Mouse (Mus musculus): ENCODE data around the gene Hist1h2ap.
"Not testable (repeated sequence)": the region's sequence is repeated elsewhere in the genome, so short reads cannot be mapped to it uniquely, and the experiment has no call there.

Gene Hist1h2ap

DNA sequence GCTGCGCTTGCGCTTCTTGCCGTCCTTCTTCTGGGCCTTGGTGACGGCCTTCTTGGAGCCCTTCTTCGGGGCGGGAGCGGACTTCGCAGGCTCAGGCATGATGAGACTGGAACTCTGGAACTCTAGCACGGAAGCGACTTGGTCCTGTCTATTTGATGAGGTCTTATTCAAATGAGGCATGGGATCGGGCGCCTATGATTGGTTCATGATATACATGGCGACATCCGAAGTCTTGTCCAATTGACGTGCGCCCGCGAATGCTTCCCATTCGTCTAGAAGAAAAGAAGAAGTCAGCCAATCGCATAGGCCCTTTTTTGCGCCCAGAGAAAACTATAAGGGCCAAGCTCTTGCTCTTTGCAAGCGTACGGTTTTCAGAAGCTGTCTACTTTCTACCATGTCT is 23.2 kb downstream of the Hist1h2ap start, which contains the start of the genes Hist1h2bq and Hist1h2ao:
Gene Hist1h2bq, minus strand, starts transcription at position 125 of the 400 bp plus-strand sequence.
Gene Hist1h2ao, plus strand, starts transcription at position 393 of the 400 bp plus-strand sequence.
- DNase-seq (ENCODE audit: low read depth): not testable (repeated sequence)

DNA sequence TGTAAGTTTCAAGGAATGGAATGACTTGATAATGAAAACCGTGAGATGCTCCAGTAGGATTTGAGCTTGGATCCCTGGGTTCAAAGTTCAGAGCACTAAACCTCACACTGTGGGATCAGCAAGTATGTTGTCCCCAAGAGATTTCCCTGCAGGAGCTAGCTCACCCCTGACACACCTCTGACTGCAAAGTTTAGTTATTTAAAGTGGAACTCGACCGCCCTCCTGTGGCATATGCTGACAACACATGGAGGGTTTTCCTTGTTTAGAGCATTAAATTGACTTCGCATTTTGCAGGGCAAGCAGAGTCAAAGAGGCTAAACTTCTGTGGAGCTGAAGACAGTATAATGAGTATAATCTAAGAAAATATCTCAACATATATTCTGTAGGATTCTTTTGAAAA is 30.2 kb downstream of the Hist1h2ap start:
- DNase-seq (ENCODE audit: low read depth): not testable (repeated sequence)

DNA sequence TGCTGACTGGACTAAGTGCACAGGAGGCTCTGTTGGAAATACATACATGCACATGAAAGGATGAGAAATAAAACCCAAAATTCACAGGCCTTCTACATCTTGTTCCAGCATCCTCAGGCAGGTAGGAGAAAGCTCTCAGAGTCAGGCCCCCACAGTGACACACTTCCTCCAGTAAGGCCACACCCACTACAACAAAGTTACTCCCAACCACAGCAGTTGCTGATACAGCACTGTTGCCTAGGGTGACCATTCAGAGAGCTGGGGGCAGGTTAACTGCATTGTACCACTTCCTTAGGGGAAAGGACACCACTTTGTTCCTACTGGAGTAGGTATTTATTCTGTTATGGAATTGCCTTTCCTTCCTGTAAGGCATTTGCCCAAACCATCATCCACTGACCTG is 36.1 kb downstream of the Hist1h2ap start:
- DNase-seq (ENCODE audit: low read depth): not testable (repeated sequence)

DNA sequence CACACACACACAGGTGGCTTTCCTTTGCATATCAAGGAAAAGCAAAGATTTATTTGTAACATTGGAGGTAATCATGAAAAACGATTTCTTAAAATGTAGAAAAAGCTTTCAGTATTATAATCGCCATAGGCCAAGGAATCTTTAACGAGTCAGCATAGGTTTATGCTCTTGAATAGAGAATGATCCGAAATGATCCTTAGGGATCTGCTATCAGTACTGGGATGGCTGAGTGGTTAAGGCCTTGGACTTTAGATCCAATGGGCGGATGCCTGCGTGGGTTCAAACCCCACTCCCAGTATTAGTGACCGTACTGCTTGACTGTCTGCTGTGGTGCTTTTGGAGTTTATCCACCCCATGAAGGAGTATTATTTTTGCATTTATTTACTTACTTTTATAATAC is 37.7 kb downstream of the Hist1h2ap start:
- DNase-seq (ENCODE audit: low read depth): no peak

DNA sequence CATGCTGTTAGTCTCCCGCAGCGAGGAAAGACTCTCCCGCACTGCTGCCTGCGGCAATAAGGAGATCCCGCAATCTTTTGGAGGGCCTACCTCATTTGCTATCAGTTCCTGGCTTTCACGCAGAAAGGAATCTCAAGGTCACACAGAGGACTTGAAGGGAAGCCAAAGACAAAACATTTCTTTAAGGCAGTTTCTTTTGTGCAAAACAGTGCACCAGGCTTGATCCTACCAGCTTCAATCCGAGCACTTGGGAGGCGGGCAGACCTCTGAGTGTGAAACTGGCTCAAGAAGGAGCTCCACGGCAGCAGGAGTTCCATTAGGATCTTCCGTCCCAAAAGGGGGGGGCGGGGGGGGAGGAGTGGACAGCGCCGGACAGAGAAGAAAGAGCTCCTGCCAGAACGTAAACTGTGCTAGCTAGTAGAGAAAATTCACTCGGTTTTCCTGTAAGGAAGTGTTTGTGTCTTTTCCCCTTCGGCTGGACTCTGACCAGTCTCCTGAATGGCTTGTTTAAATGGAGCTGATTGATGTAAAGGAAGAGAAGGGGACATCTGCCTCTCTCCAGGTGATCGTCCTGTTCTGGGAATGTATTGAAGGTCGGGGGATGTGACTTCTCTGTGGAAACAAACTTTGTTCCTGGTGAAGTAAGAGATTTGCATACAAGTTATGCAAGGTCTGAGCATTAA is 42.6 kb downstream of the Hist1h2ap start:
- peak; percentile 65 for DNase-seq (ENCODE audit: low read depth)

DNA sequence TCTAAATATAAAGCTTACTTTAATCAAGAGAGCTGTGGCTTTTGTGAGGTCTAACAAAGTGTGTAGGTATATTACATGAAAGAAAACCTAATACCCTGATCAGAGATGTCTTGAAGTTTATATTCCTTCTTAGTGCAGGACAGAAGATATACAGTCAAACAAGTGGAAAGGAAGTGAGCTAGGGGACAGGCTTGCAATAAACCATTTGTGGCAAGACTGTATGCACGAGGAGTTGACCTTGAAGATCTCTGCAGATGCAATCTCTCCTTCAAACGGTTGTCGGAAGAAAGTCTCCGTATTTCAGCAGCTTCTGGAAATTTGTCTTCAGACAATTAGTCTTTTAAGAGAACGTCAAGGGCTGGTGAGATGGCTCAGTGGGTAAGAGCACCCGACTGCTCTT is 43.4 kb downstream of the Hist1h2ap start:
- peak; percentile 87 for DNase-seq (ENCODE audit: low read depth)

DNA sequence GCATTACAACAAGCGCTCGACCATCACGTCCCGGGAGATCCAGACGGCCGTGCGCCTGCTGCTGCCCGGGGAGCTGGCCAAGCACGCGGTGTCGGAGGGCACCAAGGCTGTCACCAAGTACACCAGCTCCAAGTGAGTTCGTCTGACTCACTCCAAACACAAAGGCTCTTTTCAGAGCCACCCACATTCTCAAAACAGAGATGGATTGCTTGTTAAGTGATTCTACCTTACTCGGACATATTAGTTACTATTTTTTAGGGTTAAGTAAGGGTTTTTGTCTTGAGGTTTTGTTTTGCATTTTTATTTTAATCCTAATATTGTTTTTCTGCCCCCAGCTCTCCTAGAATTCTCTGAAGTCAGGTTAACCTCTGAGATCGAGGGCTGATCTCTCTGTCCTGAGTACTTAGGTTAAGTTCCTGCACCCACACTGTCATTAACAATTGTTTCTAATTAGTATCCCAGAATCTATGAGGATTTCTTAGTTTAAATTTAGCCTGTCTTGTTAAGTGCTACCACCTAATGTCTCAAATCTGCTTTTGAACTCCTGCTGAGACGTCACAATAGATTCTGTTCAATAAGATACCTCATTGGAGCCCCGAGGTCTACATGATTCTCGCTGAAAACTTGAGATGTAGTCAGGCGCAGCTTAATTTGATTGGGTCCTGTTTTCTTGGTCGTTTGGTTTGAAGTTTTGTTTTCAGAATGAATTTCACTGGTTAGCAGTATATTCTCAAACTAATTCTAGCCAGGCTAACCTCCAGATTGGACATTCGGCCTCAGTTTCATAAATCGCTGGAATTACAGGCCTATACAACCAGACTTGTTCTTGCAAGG is 45.3 kb downstream of the Hist1h2ap start:
- DNase-seq (ENCODE audit: low read depth): peak; percentile 84

DNA sequence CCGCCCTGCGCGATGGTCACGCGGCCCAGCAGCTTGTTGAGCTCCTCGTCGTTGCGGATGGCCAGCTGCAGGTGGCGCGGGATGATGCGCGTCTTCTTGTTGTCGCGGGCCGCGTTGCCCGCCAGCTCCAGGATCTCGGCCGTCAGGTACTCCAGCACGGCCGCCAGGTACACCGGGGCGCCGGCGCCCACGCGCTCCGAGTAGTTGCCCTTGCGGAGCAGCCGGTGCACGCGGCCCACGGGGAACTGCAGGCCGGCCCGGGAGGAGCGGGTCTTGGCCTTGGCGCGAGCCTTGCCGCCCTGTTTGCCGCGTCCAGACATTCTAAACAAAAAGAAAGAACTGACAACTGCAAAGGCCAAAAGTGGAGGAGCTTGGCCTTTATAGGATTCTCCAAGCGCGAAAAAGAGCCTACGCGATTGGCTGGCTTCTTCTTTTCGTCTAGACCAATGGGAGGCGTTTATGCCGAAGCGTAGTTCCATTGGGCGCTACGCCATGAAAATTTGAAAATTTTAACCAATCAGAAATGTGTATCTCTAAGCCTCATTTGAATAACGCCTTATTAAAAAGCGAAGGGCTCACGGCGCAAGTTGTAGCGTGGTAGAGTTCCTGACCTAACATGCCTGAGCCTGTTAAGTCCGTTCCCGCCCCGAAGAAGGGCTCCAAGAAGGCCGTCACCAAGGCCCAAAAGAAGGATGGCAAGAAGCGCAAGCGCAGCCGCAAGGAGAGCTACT is 46.2 kb downstream of the Hist1h2ap start, which contains the start of the genes Hist1h2an and Hist1h2bp:
Gene Hist1h2an, minus strand, starts transcription at position 320 of the 731 bp plus-strand sequence.
Gene Hist1h2bp, plus strand, starts transcription at position 563 of the 731 bp plus-strand sequence.
- DNase-seq (ENCODE audit: low read depth): peak; percentile 99

DNA sequence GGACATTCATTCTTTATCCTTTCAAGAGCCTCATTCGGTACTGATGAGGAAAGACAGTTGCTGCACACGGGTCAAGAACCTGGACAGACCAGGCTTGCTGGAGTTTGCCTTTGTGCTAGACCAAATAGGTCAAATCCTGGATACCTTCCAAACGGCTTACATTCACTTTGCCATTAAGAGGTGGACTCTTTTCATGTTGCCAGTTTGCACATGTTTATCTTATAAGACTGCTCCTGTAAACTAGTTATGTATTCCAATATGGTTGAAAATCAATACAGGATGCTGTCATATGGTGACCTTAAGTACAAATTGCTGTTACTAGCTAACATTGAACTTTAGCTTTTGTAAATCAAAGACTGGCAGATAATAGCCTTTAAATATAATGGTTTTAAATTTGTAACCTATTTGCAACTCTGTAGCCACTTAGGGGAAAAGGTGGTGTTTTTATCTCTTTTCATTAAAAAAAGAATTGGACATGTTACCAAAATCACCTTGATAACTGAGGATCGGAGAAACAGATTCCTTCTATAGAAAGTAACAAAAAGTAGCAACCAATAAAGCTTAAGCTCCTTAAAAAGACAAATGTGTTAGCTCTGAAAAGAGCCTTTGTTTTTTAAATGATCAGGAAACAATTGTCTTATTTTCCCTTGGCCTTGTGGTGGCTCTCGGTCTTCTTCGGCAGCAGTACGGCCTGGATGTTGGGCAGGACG is 47.0 kb downstream of the Hist1h2ap start:
- peak; percentile 90 for DNase-seq (ENCODE audit: low read depth)

DNA sequence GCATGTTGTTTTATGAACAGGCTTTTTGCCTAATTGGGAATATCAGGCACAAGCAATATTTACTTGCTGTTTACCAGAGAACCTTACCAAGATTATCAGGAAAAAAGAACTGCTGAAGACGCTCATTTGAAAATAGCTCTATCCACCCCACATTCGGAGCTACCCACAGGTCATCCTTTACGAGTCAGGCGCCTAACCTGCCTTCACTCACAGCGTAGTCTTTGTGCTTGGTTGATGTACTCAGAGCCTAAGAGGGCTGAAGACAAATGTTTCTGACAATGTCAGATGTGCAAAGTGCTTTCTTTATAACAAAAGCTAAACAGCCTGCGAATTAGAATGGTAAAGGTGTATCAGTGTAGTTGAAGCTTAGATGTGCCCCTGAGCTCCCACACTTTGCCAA is 49.0 kb downstream of the Hist1h2ap start:
- no peak for DNase-seq (ENCODE audit: low read depth)

DNA sequence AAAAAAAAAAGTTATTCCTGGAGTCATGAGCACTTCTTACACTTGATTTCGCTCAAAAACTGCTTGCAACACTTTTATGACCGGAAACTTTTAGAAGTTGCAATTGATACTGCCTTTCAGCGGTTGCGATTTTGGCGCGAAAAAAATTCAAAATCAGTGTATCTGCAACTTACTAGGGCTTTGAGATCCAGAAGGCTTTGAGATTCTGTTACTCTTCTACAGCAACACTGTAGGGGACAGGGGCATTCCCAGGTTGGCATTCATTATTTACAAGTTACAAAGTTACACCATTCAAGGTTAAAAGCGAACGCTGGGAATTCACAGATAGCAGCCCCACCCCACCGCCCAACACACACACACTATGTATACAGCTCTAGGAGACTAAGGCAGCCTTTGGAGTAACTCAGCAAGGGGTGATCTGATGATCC is 49.6 kb downstream of the Hist1h2ap start:
- peak; percentile 87 for DNase-seq (ENCODE audit: low read depth)

DNA sequence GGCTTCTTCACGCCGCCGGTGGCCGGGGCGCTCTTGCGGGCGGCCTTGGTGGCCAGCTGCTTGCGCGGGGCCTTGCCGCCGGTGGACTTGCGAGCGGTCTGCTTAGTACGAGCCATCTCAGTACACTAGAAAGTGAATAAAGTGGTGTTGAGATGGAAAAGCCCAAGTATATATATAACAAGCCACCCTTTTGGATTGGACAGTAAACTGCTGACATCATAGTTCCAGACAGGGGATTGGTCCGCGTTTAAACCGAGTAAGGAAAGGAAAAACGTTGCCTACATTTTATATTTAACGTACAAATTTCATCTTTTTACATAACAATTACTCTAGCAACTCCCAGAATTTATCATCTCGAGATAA is 50.1 kb downstream of the Hist1h2ap start, which contains the start of gene Hist1h3i:
Gene Hist1h3i, minus strand, starts transcription at position 116 of the 363 bp plus-strand sequence.
- peak; percentile 99 for DNase-seq (ENCODE audit: low read depth)

All from 416B (cell line).